Mouse (Mus musculus): ENCODE measurements around the gene Slc39a3. TPM values are rescaled to one million over a fixed set of nuclear protein-coding genes. Genes with fewer than 3 reads are reported as not detected.

Slc39a3 gene
- polyA plus RNA-seq (2014; fragmentation: Nextera tagmentation; extraction: Ambion mirVana): 13.3 and 14.5 TPM in 2 replicates

DNA sequence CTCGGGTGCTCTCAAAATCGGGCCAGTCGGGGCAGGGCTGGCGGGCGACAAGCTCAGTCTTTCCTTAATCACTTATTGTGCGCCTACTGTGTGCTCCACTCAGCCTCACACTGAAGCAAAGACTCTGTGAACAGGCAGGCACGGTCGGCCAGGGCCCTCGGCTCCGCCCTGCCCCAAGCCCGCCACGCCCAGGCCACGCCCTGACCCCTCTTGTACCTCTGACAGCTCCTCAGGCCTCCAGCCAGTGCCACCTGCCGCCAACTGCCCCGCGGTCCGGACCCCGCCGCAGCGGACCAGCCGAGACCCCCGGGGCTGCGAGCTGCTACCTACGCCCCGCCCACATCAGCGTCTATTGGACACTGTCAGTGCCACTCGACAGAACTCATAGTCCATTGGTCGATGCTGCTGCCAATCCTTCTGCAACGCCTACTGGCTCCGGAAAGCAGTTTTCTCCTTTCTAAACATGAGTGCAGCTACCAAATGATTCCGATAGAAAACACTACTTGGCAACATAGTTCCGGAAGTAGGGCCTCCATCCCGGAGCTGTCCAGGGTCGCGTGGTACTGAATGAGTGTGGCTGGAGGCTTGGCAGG lies at the start of gene Slc39a3:
Gene Slc39a3 (minus strand): TSS at position 439 of the 593 bp plus-strand sequence.
- no peaks in the 10 kb centered on the region for H3K4me1 ChIP-seq (ENCODE audit: control insufficient read depth, insufficient read depth, low read length)
- under 1% methylated on average over 34 of the region's 35 CpGs for WGBS
- H3K4me3 ChIP-seq (ENCODE audit: low read depth, low read length): peak within 1 kb of the TSS; percentile 71
- no peaks in the 10 kb centered on the region for H3K9me3 ChIP-seq (ENCODE audit: control insufficient read depth, low read length)
- H3K27ac ChIP-seq (ENCODE audit: low read depth, low read length): no peak within 1 kb of the TSS
- DNase-seq (ENCODE audit: low spot score) (peak; percentile 98), ATAC-seq (ENCODE audit: insufficient read depth, low FRiP score, low TSS enrichment) (peak; percentile 99)
- H3K9ac ChIP-seq (ENCODE audit: low read length): peak within 1 kb of the TSS; percentile 69
- no peaks in the 10 kb centered on the region for H3K36me3 ChIP-seq (ENCODE audit: control insufficient read depth, insufficient read depth, low read length)
- peak within 1 kb of the TSS; percentile 70 for H3K4me2 ChIP-seq (ENCODE audit: low read depth)
- H3K27me3 ChIP-seq (ENCODE audit: control insufficient read depth, insufficient read depth, low read length): no peaks in the 10 kb centered on the region

DNA sequence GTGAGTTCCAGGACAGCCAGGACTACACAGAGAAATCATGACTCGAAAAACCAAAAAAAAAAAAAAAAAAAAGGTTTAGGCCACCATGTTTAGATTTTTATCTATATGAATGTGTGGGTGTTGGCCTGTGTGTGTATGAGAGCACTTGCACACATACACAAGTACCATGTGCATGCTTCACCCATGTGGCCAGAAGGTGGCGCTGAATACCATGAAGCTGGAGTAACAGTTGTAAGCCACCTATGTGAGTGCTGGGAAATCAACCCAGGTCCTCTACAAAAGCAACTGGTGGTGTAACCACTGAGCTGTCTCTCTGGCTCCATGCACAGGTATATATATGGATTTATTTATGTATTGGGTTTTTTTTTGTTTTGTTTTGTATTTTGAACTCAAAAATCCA lies 49.8 kb upstream of the Slc39a3 start:
- Histone ChIP-seq H3K27me3 (ENCODE audit: control insufficient read depth, insufficient read depth, low read length) (no peaks in the 10 kb centered on the region), H3K4me3 (ENCODE audit: low read depth, low read length) (no peak overlapping the region), H3K4me2 (ENCODE audit: low read depth) (no peak overlapping the region), H3K4me1 (ENCODE audit: control insufficient read depth, insufficient read depth, low read length) (no peaks in the 10 kb centered on the region; the same call in 1 of the 2 replicates), H3K9ac (ENCODE audit: low read length) (no peak overlapping the region), H3K27ac (ENCODE audit: low read depth, low read length) (no peak overlapping the region), H3K36me3 (ENCODE audit: control insufficient read depth, insufficient read depth, low read length) (peaks cover 2% of the 10 kb centered on the region), H3K9me3 (ENCODE audit: control insufficient read depth, low read length) (no peaks in the 10 kb centered on the region)
- no peak for ATAC-seq (ENCODE audit: insufficient read depth, low FRiP score, low TSS enrichment)
- no peak for DNase-seq (ENCODE audit: low spot score)
- WGBS: 49% methylated on average over 2 of the region's 2 CpGs

DNA sequence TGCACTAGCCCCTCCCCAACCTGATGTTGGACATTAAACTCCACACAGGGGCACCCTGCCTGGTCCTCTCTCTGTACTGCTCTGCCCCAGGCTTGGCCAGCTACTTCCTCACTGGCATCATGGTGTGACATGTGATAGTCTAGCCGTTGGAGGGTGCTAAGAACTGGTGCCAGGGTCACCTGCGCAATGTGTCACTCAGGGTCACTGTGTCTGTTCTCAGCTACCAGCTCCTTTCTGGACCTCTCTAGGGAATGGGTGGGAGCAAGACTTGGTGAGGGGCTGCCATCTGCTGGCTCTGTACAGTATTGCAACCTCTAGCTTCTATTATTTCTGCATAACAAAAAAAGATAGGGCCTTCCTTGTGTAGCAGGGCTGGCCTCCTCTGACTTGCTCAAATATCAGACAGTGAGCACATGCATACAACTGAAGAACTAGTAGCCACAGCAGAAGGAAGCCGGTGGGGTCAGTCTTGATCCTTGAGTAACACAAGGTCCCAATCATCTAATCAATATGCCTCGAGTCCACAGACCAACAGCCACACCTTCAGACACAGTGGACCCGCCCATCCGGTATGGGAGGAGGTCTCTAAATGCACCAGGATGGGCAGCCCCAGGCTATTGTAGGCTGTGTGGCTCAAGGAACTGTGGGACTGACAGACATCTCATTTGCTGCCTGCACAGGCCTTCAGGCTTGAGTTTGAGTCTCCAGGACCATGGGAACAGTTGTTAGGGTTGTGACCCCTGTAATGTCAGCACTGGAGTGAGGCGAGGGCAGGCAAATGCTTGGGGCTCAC lies 45.1 kb upstream of the Slc39a3 start:
- no peaks in the 10 kb centered on the region for H3K4me1 ChIP-seq (ENCODE audit: control insufficient read depth, insufficient read depth, low read length)
- H3K9me3 ChIP-seq (ENCODE audit: control insufficient read depth, low read length): no peaks in the 10 kb centered on the region
- no peak overlapping the region for H3K9ac ChIP-seq (ENCODE audit: low read length)
- WGBS: 82% methylated on average over 7 of the region's 7 CpGs
- H3K27me3 ChIP-seq (ENCODE audit: control insufficient read depth, insufficient read depth, low read length): no peaks in the 10 kb centered on the region
- no peak overlapping the region for H3K4me3 ChIP-seq (ENCODE audit: low read depth, low read length)
- peaks cover 33% of the 10 kb centered on the region for H3K36me3 ChIP-seq (ENCODE audit: control insufficient read depth, insufficient read depth, low read length)
- DNase-seq (ENCODE audit: low spot score): peak; percentile 67
- no peak overlapping the region for H3K27ac ChIP-seq (ENCODE audit: low read depth, low read length)
- ATAC-seq (ENCODE audit: insufficient read depth, low FRiP score, low TSS enrichment): peak; percentile 35; the same call in 1 of the 2 replicates
- no peak overlapping the region for H3K4me2 ChIP-seq (ENCODE audit: low read depth)

DNA sequence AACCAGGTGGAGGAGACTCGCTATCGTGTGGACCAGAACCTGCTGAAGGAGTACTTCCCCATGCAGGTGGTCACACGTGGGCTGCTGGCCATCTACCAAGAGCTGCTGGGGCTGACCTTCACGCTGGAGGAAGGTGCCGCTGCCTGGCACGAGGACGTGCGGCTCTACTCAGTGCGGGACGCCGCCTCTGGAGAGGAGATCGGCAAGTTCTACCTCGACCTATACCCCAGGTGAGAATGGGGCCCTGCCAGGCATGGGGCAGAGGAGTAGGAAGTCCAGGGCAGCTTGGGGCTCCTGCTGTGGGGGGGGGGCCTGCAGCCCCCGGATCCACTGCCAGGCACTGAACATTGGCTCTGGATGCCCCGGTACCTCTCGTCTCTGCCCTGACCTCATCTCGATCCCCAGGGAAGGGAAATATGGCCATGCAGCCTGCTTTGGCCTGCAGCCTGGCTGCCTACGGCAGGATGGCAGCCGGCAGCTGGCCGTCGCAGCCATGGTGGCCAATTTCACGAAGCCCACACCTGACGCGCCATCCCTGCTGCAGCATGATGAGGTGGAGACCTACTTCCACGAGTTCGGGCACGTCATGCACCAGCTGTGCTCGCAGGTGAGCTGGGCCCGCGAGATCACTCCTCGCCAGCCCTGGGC lies 42.9 kb upstream of the Slc39a3 start:
- H3K27me3 ChIP-seq (ENCODE audit: control insufficient read depth, insufficient read depth, low read length): no peaks in the 10 kb centered on the region
- no peaks in the 10 kb centered on the region for H3K4me1 ChIP-seq (ENCODE audit: control insufficient read depth, insufficient read depth, low read length)
- H3K4me3 ChIP-seq (ENCODE audit: low read depth, low read length): no peak overlapping the region
- H3K4me2 ChIP-seq (ENCODE audit: low read depth): no peak overlapping the region
- no peak overlapping the region for H3K9ac ChIP-seq (ENCODE audit: low read length)
- 92% methylated on average over 31 of the region's 31 CpGs for WGBS
- H3K9me3 ChIP-seq (ENCODE audit: control insufficient read depth, low read length): no peaks in the 10 kb centered on the region
- H3K36me3 ChIP-seq (ENCODE audit: control insufficient read depth, insufficient read depth, low read length): peaks cover 38% of the 10 kb centered on the region
- ATAC-seq (ENCODE audit: insufficient read depth, low FRiP score, low TSS enrichment) (no peak), DNase-seq (ENCODE audit: low spot score) (no peak)
- H3K27ac ChIP-seq (ENCODE audit: low read depth, low read length): no peak overlapping the region

DNA sequence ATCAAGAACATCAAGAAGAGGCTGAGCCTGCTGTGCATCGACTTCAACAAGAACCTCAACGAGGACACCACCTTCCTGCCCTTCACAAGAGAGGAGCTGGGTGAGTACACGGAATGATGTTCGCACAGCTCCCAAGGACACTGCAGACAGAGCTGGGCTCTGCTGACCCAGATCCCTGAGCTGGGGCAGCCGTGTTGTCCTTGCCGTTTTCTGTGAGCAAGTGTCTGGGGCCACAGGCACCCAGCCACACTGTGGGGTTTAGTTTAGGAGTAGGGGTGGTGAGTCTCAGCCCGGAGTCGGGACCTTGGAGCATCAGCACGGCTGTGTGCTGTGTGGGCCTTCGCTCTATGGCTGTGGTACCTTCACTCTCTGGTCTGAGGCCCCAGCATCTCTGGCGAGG lies 40.7 kb upstream of the Slc39a3 start:
- Histone ChIP-seq H3K4me3 (ENCODE audit: low read depth, low read length) (no peak overlapping the region), H3K27me3 (ENCODE audit: control insufficient read depth, insufficient read depth, low read length) (no peaks in the 10 kb centered on the region), H3K4me1 (ENCODE audit: control insufficient read depth, insufficient read depth, low read length) (no peaks in the 10 kb centered on the region), H3K9ac (ENCODE audit: low read length) (no peak overlapping the region), H3K4me2 (ENCODE audit: low read depth) (no peak overlapping the region), H3K36me3 (ENCODE audit: control insufficient read depth, insufficient read depth, low read length) (peaks cover 44% of the 10 kb centered on the region), H3K27ac (ENCODE audit: low read depth, low read length) (no peak overlapping the region), H3K9me3 (ENCODE audit: control insufficient read depth, low read length) (no peaks in the 10 kb centered on the region)
- DNase-seq (ENCODE audit: low spot score) (no peak), ATAC-seq (ENCODE audit: insufficient read depth, low FRiP score, low TSS enrichment) (no peak)
- 93% methylated on average over 11 of the region's 11 CpGs for WGBS

DNA sequence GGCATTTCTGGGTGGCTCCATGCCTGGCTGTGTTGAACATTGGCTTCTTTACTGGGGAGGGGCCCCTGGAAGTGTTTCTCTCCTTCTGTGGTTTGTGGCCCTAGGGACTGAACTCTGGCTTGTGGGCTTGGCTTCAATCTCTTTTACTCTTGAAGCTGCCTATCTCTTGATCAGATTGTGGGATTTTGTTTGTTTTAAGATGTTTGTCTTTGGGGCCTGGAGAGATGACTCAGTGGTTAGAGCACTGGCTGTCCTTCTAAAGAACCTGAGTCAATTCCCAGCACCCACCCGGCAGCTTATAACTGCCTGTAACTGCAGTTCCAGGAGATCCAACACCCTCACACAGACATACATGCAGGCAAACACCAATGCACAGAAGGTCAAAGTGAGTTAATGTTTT lies 39.1 kb upstream of the Slc39a3 start:
- no peak overlapping the region for H3K4me3 ChIP-seq (ENCODE audit: low read depth, low read length)
- WGBS: 81% methylated on average over 1 of the region's 1 CpGs
- ATAC-seq (ENCODE audit: insufficient read depth, low FRiP score, low TSS enrichment) (no peak), DNase-seq (ENCODE audit: low spot score) (no peak)
- H3K9ac ChIP-seq (ENCODE audit: low read length): no peak overlapping the region
- no peaks in the 10 kb centered on the region for H3K27me3 ChIP-seq (ENCODE audit: control insufficient read depth, insufficient read depth, low read length)
- H3K4me2 ChIP-seq (ENCODE audit: low read depth): no peak overlapping the region
- peaks cover 39% of the 10 kb centered on the region for H3K36me3 ChIP-seq (ENCODE audit: control insufficient read depth, insufficient read depth, low read length)
- H3K9me3 ChIP-seq (ENCODE audit: control insufficient read depth, low read length): no peaks in the 10 kb centered on the region
- no peak overlapping the region for H3K27ac ChIP-seq (ENCODE audit: low read depth, low read length)
- H3K4me1 ChIP-seq (ENCODE audit: control insufficient read depth, insufficient read depth, low read length): no peaks in the 10 kb centered on the region

DNA sequence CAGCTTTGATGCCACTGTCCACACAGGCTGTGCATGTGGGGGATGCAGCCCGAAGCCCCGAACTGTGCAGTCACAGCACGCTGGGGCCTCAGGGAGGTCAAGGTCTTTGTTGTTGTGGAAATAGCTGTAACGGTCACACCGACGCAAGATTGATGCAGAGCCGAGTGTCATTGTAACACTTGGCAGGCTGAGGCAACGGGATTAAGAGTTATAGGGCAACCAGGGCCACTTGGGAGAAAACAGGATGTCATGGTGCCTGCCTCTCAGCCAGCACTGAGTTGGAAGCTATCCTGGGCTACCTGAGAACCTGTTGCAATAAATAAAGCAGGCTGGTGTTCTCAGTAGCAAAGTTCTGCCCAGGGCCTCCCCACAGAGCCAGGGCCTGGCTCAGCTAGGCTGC lies 38.5 kb upstream of the Slc39a3 start:
- WGBS: 55% methylated on average over 8 of the region's 8 CpGs

DNA sequence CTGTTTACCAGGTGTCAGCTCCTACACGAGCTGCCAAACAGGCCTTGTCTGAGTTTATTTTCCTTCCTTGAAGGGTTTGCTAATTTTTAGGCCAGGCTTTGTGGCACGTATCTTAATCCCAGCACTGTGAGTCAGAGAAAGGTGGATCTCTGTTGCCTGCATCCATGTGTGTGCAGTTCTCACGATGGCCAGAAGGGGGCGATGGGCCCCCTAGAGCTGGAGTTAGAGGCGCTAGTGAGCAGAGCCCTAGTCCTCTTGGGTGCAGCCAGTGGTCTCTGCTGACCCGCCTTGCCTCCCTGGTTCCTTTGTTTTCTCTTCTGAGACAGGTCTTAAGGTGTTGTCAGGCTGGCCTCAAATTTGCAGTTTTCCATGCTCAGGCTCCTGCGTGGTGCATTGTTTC lies 36.2 kb upstream of the Slc39a3 start:
- WGBS: 67% methylated on average over 7 of the region's 7 CpGs
- no peak overlapping the region for H3K9ac ChIP-seq (ENCODE audit: low read length)
- H3K27ac ChIP-seq (ENCODE audit: low read depth, low read length): no peak overlapping the region
- no peak overlapping the region for H3K4me3 ChIP-seq (ENCODE audit: low read depth, low read length)
- peaks cover 10% of the 10 kb centered on the region for H3K4me1 ChIP-seq (ENCODE audit: control insufficient read depth, insufficient read depth, low read length)
- peaks cover 13% of the 10 kb centered on the region for H3K36me3 ChIP-seq (ENCODE audit: control insufficient read depth, insufficient read depth, low read length)
- ATAC-seq (ENCODE audit: insufficient read depth, low FRiP score, low TSS enrichment) (no peak), DNase-seq (ENCODE audit: low spot score) (no peak)
- no peak overlapping the region for H3K4me2 ChIP-seq (ENCODE audit: low read depth)
- H3K9me3 ChIP-seq (ENCODE audit: control insufficient read depth, low read length): no peaks in the 10 kb centered on the region
- H3K27me3 ChIP-seq (ENCODE audit: control insufficient read depth, insufficient read depth, low read length): no peaks in the 10 kb centered on the region

More for the DNA sequence above, 38.5 kb upstream of the Slc39a3 start:
- H3K36me3 ChIP-seq (ENCODE audit: control insufficient read depth, insufficient read depth, low read length): peaks cover 32% of the 10 kb centered on the region
- no peak overlapping the region for H3K4me3 ChIP-seq (ENCODE audit: low read depth, low read length)
- H3K4me2 ChIP-seq (ENCODE audit: low read depth): no peak overlapping the region
- ATAC-seq (ENCODE audit: insufficient read depth, low FRiP score, low TSS enrichment) (no peak), DNase-seq (ENCODE audit: low spot score) (no peak)
- no peaks in the 10 kb centered on the region for H3K9me3 ChIP-seq (ENCODE audit: control insufficient read depth, low read length)
- peaks cover 5% of the 10 kb centered on the region for H3K4me1 ChIP-seq (ENCODE audit: control insufficient read depth, insufficient read depth, low read length)
- no peak overlapping the region for H3K27ac ChIP-seq (ENCODE audit: low read depth, low read length)
- no peak overlapping the region for H3K9ac ChIP-seq (ENCODE audit: low read length)
- H3K27me3 ChIP-seq (ENCODE audit: control insufficient read depth, insufficient read depth, low read length): no peaks in the 10 kb centered on the region
